In the genomic region with DNA sequence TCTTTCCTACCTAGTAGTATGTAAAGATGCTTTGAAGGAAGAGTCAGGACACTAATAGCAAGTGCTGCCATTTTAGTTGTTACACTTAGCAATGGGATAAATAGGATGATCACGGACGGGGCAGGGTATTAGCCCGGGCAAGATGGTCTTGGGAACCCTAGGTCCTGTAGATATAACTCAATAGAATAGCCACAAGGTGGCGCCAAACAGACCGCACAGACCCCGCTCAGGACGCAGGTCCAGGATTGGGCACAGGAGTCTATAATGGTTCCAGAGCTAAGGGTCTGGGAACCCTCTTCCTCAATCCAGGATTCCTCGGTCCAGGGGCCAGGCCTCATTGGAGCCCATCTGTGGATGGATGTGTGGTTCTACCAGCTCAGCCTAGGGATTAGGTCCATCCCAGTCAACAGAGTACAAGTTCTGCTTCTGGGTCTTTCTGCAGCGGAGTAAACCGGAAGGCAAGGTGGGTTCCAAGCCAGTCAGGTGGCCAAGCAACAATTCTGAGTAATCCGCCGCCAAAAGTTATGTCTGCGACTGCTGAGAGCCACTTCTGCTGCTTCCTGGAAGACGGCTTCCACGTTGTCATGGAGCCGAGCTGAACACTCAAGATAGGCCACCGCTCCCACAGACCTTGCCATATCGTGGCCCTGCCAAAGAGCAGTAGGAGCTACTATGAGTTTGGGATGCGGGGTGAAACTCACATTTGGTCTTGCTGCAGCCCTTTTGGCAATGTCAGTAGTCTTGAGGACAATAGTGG, we compare ENCODE assay signal across 10 mouse cellular contexts. TPM values are rescaled to one million over a fixed set of nuclear protein-coding genes. Genes with fewer than 3 reads are reported as not detected.
DNase-seq lines count a peak whose midpoint lies in the region; TF ChIP-seq lines count a peak whose summit lies in the region.
"Had no signal": no experiment of that assay in that cellular context is flagged by ENCODE, and none has a peak within 500 bp of the region (broad histone marks: within the 10 kb centered on the region; RNA-seq: fewer than 3 reads in every experiment).

No protein-coding gene starts in this region.

- intact Hi-C loops in heart, postnatal 10 days (cut with DNase I) = no loop called here

- H3K9me3 ChIP-seq in heart, embryonic 10.5 days = no peaks in the 10 kb centered on the region
- H3K9me3 ChIP-seq in ES-E14 (ENCODE audit: control insufficient read depth, insufficient read depth, low read depth, low read length) = no peaks in the 10 kb centered on the region
- H3K9me3 ChIP-seq in embryonic facial prominence, embryonic 10.5 days = no peaks in the 10 kb centered on the region
- H3K9me3 ChIP-seq: embryonic facial prominence, embryonic 15.5 days; lung, embryonic 15.5 days had no signal

- 67% methylated on average over 19 of the region's 19 CpGs for WGBS in heart, embryonic 10.5 days
- 78% methylated on average over 19 of the region's 19 CpGs for WGBS in embryonic facial prominence, embryonic 10.5 days

- peak overlapping the region; percentile 61; the same call in 1 of the 2 replicates for H3K9ac ChIP-seq in ES-E14 (ENCODE audit: insufficient read depth, low read depth, low read length, poor library complexity, severe bottlenecking)
- H3K9ac ChIP-seq: embryonic facial prominence, embryonic 15.5 days; lung, embryonic 15.5 days had no signal

- no peak overlapping the region for H3K4me3 ChIP-seq in heart, embryonic 10.5 days
- H3K4me3 ChIP-seq in ES-E14 (ENCODE audit: insufficient read depth in 1 of 2, low read depth in 1 of 2, low read length in 2 of 2, poor library complexity in 1 of 2, severe bottlenecking in 1 of 2) = peak overlapping the region; percentile 47 to 60
- H3K4me3 ChIP-seq in embryonic facial prominence, embryonic 10.5 days = no peak overlapping the region
- H3K4me3 ChIP-seq: embryonic facial prominence, embryonic 15.5 days; lung, embryonic 15.5 days had no signal

- no peaks in the 10 kb centered on the region for H3K27me3 ChIP-seq in heart, embryonic 10.5 days (ENCODE audit: insufficient read depth, poor library complexity, severe bottlenecking)
- H3K27me3 ChIP-seq in embryonic facial prominence, embryonic 10.5 days (replicated peaks; ENCODE audit: low read depth, poor library complexity, severe bottlenecking) = no peaks in the 10 kb centered on the region
- H3K27me3 ChIP-seq: embryonic facial prominence, embryonic 15.5 days; lung, embryonic 15.5 days had no signal

- in situ Hi-C loops in ES-E14 (cut with MboI; ENCODE audit: low sequenced_read_pairs in 2 of 2, unreplicated experiment in 2 of 2) = no loop called here

- peaks cover 62% of the 10 kb centered on the region for H3K36me3 ChIP-seq in heart, embryonic 10.5 days
- H3K36me3 ChIP-seq in ES-E14 (ENCODE audit: control insufficient read depth, insufficient read depth, low read length, poor library complexity, severe bottlenecking) = peaks cover 4% of the 10 kb centered on the region; the same call in 1 of the 2 replicates
- peaks cover 59% of the 10 kb centered on the region for H3K36me3 ChIP-seq in embryonic facial prominence, embryonic 10.5 days (replicated peaks)

- DNase-seq in heart, postnatal 10 days = peak; percentile 32 to 58
- DNase-seq in heart, embryonic 10.5 days (ENCODE audit: low spot score) = no peak
- DNase-seq in 3T3-L1 (ENCODE audit: low read depth, low spot score) (peak; percentile 51), ES-E14 (ENCODE audit: low read depth, low spot score) (peak; percentile 71)
- peak; percentile 50 for DNase-seq in embryonic facial prominence, embryonic 10.5 days (ENCODE audit: low spot score)
- peak; percentile 73 for DNase-seq in lung, postnatal 36 days
- no peak for DNase-seq in right cerebral cortex, postnatal 4 days
- DNase-seq in left cerebral cortex, adult 8-10 months (ENCODE audit: low spot score in 2 of 2) = no peak

- H3K4me1 ChIP-seq in heart, embryonic 10.5 days = no peaks in the 10 kb centered on the region
- peaks cover 3% of the 10 kb centered on the region in 2 experiments; a peak in 2 of 4 replicates for H3K4me1 ChIP-seq in ES-E14 (ENCODE audit: control insufficient read depth in 2 of 2, insufficient read depth in 2 of 2, low read length in 2 of 2, poor library complexity in 1 of 2)
- no peaks in the 10 kb centered on the region for H3K4me1 ChIP-seq in embryonic facial prominence, embryonic 10.5 days
- H3K4me1 ChIP-seq: lung, embryonic 15.5 days had no signal

- H3K27ac ChIP-seq in heart, embryonic 10.5 days = no peak overlapping the region
- no peak overlapping the region for H3K27ac ChIP-seq in ES-E14 (ENCODE audit: insufficient read depth, low read depth, low read length, poor library complexity, severe bottlenecking)
- H3K27ac ChIP-seq in embryonic facial prominence, embryonic 10.5 days (replicated peaks) = no peak overlapping the region
- H3K27ac ChIP-seq: embryonic facial prominence, embryonic 15.5 days; lung, embryonic 15.5 days had no signal

TF ChIP-seq in ES-E14, 5 proteins besides CTCF, POLR2A, EP300 and RAD21:
- TF ChIP-seq HCFC1 (IDR thresholded peaks at IDR 0.05; ENCODE audit: borderline replicate concordance, insufficient read depth, low read length) = no peak
- no peak for TF ChIP-seq ZNF384 (IDR thresholded peaks at IDR 0.05; ENCODE audit: low read depth, low read length)
- no peak for TF ChIP-seq ZC3H11A (IDR thresholded peaks at IDR 0.05; ENCODE audit: borderline replicate concordance, low read depth, low read length)
- no peak for TF ChIP-seq CHD2 (IDR thresholded peaks at IDR 0.05; ENCODE audit: low read depth, low read length)
- TF ChIP-seq MAFK (IDR thresholded peaks at IDR 0.05; ENCODE audit: insufficient read depth, low read depth, low read length) = no peak
TF ChIP-seq in ES-E14: peak in this region for 0.

RNA-seq across cellular contexts. Expression of a gene that starts 13.4 kb away (rescaled TPM):
- total RNA-seq in heart, postnatal 10 days (2021) = 10 to 100 TPM in 1 of 2 experiments, 1 to 10 TPM in 1; 8.5 to 10.6 TPM
- 24.3 and 28.9 TPM in 2 replicates for polyA plus RNA-seq in heart, embryonic 10.5 days (2016; fragmentation: Nextera tagmentation; extraction: Ambion mirVana)
- total RNA-seq in ES-E14 (2012; rRNA removed) = 10.9 and 15.5 TPM in 2 replicates
- polyA plus RNA-seq in embryonic facial prominence, embryonic 10.5 days (2016; fragmentation: Nextera tagmentation; extraction: Ambion mirVana) = 31.5 and 31.8 TPM in 2 replicates
- 1 to 10 TPM in 1 of 4 experiments, under 1 TPM in 3; 0.30 to 1.5 (median 0.47) TPM for total RNA-seq in left cerebral cortex, adult 8-10 months (2022)

RNA-seq across cellular contexts. Expression of a gene that starts 27.7 kb away (rescaled TPM):
- 10 to 100 TPM; 50.4 to 54.4 TPM for total RNA-seq in heart, postnatal 10 days (2021)
- polyA plus RNA-seq in heart, embryonic 10.5 days (2016; fragmentation: Nextera tagmentation; extraction: Ambion mirVana) = 52.3 and 53.6 TPM in 2 replicates
- 45.6 and 51.5 TPM in 2 replicates for total RNA-seq in ES-E14 (2012; rRNA removed)
- polyA plus RNA-seq in embryonic facial prominence, embryonic 10.5 days (2016; fragmentation: Nextera tagmentation; extraction: Ambion mirVana) = 68.6 and 69.6 TPM in 2 replicates
- total RNA-seq in left cerebral cortex, adult 8-10 months (2022) = 10 to 100 TPM; 70.9 to 80.3 (median 75.2) TPM

RNA-seq across cellular contexts. Expression of a gene that starts 51.5 kb away (rescaled TPM):
- 1 to 10 TPM in 1 of 2 experiments, under 1 TPM in 1; 0.47 to 2.7 TPM for total RNA-seq in heart, postnatal 10 days (2021)
- polyA plus RNA-seq in heart, embryonic 10.5 days (2016; fragmentation: Nextera tagmentation; extraction: Ambion mirVana) = 0.89 and 0.97 TPM in 2 replicates
- total RNA-seq in ES-E14 (2012; rRNA removed) = 0.58 and 1.1 TPM in 2 replicates
- polyA plus RNA-seq in embryonic facial prominence, embryonic 10.5 days (2016; fragmentation: Nextera tagmentation; extraction: Ambion mirVana) = 2.6 and 2.8 TPM in 2 replicates
- total RNA-seq in left cerebral cortex, adult 8-10 months (2022) = 10 to 100 TPM; 37.0 to 40.8 (median 38.8) TPM

Comparison
In these comparisons a context has a peak if more than half of its experiments do, and no peak if none do; other contexts are left out.
1. DNase-seq: peak in heart, postnatal 10 days (2 of 2), 3T3-L1 (single experiment), ES-E14 (single experiment), embryonic facial prominence, embryonic 10.5 days (single experiment) and lung, postnatal 36 days (single experiment); none in heart, embryonic 10.5 days (single experiment), right cerebral cortex, postnatal 4 days (single experiment) and left cerebral cortex, adult 8-10 months (0 of 2).
2. H3K4me3 ChIP-seq: peak in ES-E14 (2 of 2); none in heart, embryonic 10.5 days (single experiment) and embryonic facial prominence, embryonic 10.5 days (single experiment).
3. RNA of a gene that starts 51.5 kb away (total RNA-seq): 37.0 to 40.8 TPM in left cerebral cortex, adult 8-10 months; 0.47 to 2.7 TPM in heart, postnatal 10 days and 0.58 to 1.1 TPM in ES-E14; every median in the first group is over 10 times any median in the second.